Mouse (Mus musculus): ENCODE measurements around the gene Plekhb2.

GRCm38 (mm10) chr1:34871170-34871569 is 21.4 kb downstream of the Plekhb2 start:
- TF ChIP-seq CTCF (IDR thresholded peaks at IDR 0.05; ENCODE audit: low read depth): no peak
- no peak for TF ChIP-seq EP300 (IDR thresholded peaks at IDR 0.05; ENCODE audit: low read depth)
